Mouse (Mus musculus) heart, adult 2 months (tissue): Measurements from ENCODE around the gene Coq6. TPM values are rescaled to one million over a fixed set of nuclear protein-coding genes. Genes with fewer than 3 reads are reported as not detected.

Experiments
- DNase-seq, 2 experiments: peaks; one replicate each; pipeline ENCODE4 v3.0.0; 2021
- H3K27ac ChIP-seq: fragments of 200-600 bp; 2 replicates; pipeline ENCODE4 v1.8.1; 2022
- H3K27me3 ChIP-seq: fragments of 200-500 bp; 2 replicates; pipeline ENCODE4 v1.6.1; 2012; ENCODE audit warnings: mild to moderate bottlenecking, low read length, inconsistent platforms, mixed read lengths; ENCODE audit not compliant: control insufficient read depth, insufficient read depth
- H3K36me3 ChIP-seq: fragments of 200-500 bp; 2 replicates; pipeline ENCODE4 v1.6.1; 2012; ENCODE audit warnings: low read length, inconsistent platforms; ENCODE audit not compliant: control insufficient read depth, insufficient read depth
- H3K4me1 ChIP-seq: fragments of 200-500 bp; 2 replicates; pipeline ENCODE4 v1.6.1; 2011; ENCODE audit warnings: low read length; ENCODE audit not compliant: control insufficient read depth, insufficient read depth
- H3K4me3 ChIP-seq: fragments of 200-600 bp; 2 replicates; pipeline ENCODE4 v1.8.1; 2022
- H3K79me2 ChIP-seq: fragments of 200-500 bp; replicated peaks from 2 replicates; pipeline ENCODE4 v1.6.1; 2012; ENCODE audit warnings: mild to moderate bottlenecking, inconsistent platforms, low read length, moderate library complexity, mixed read lengths; ENCODE audit not compliant: control insufficient read depth, insufficient read depth
- H3K9ac ChIP-seq: fragments of 200-500 bp; 2 replicates; pipeline ENCODE4 v1.6.1; 2012; ENCODE audit warnings: low read depth, mild to moderate bottlenecking, control low read depth, inconsistent platforms, low read length, mixed read lengths
- CTCF ChIP-seq: fragments of 200-600 bp; IDR thresholded peaks from 2 replicates; pipeline ENCODE4 v1.8.1; 2022; ENCODE audit warnings: antibody characterized with exemption, mild to moderate bottlenecking, moderate library complexity
- EP300 ChIP-seq: fragments of 200-500 bp; IDR thresholded peaks from 2 replicates; pipeline ENCODE4 v1.6.1; 2011; ENCODE audit warnings: low read depth, low read length, control low read depth; ENCODE audit not compliant: insufficient read depth
- POLR2A ChIP-seq: fragments of 200-500 bp; IDR thresholded peaks from 2 replicates; pipeline ENCODE4 v1.6.1; 2011; ENCODE audit warnings: mild to moderate bottlenecking, low read depth, low read length, control low read depth; ENCODE audit not compliant: insufficient read depth
- WGBS: fragments of 180-500 bp; shearing (Covaris S2); methylation state at CpG from one replicate; pipeline ENCODE4 v1.1.7; 2018; 5-methylcytosine and 5-hydroxymethylcytosine counted together
- intact Hi-C: fragments of 180-260 bp; cut with DNase I; formaldehyde crosslinking; loops from one replicate; pipeline ENCODE4 v1.15.1; 2025
- long read RNA-seq: library from polyadenylated mRNA; stranded (forward); transcript quantifications from one replicate; pipeline ENCODE4 v2.0.0, GENCODE M21; 2021
- polyA plus RNA-seq: library from polyadenylated mRNA; depleted of rRNA; stranded (reverse); fragments of >200 nt; gene quantifications from 2 replicates; pipeline ENCODE4 v1.2.3, GENCODE M21; 2012; rRNA removed
- total RNA-seq, 2 experiments: library from RNA; stranded (reverse); gene quantifications; 2 replicates each; pipeline ENCODE4 v1.2.3; 2021

The Coq6 gene
- 100 to 1,000 TPM in 1 of 2 experiments, 10 to 100 TPM in 1; 91.8 to 102 TPM for total RNA-seq
- polyA plus RNA-seq: 104 and 119 TPM in 2 replicates
- long read RNA-seq, transcript Coq6-201 (12 exons, 1,602 nt): major isoform, 57 of 65 reads
- long read RNA-seq, partial matches to known transcripts: 5 of 65 reads
- long read RNA-seq, other reads (novel, unspliced or antisense): 1 of 65 reads

GRCm38 (mm10) chr12:84361555-84362489 is at the start of gene Coq6, which contains the start of gene Fam161b:
TSS of gene Coq6 (plus strand) at chr12:84361657.
TSS of gene Fam161b (minus strand) at chr12:84361833.
- H3K27ac ChIP-seq: peak within 1 kb of the TSS; percentile 86
- H3K79me2 ChIP-seq: 0 out of 2 replicates have a peak, but pooled peaks cover 3% of the 10 kb centered on the region
- DNase-seq: peak; percentile 90 to 95
- H3K4me1 ChIP-seq: peaks cover 3% of the 10 kb centered on the region; the same call in 1 of the 2 replicates
- peak within 1 kb of the TSS; percentile 79 for H3K9ac ChIP-seq
- under 1% methylated on average over 51 of the region's 51 CpGs for WGBS
- no peaks in the 10 kb centered on the region for H3K36me3 ChIP-seq
- intact Hi-C loops: loop anchor here (2.0 kb wide), 1 partner anchor 89 kb away; the partner anchor contains the start of genes Aldh6a1 and Lin52
- peak within 1 kb of the TSS; percentile 94 for H3K4me3 ChIP-seq
- TF ChIP-seq CTCF (no peak), EP300 (peak; percentile 37; the same call in 1 of the 2 replicates), POLR2A (peak; percentile 71)
- no peaks in the 10 kb centered on the region for H3K27me3 ChIP-seq

- Histone ChIP-seq H3K36me3 (peaks cover 9% of the 10 kb centered on the region), H3K27ac (peak overlapping the region; percentile 97), H3K9ac (peak overlapping the region; percentile 96), H3K4me3 (peak overlapping the region; percentile 85), H3K27me3 (no peaks in the 10 kb centered on the region), H3K79me2 (no peaks in the 10 kb centered on the region; the same call in 1 of the 2 replicates), H3K4me1 (peaks cover 3% of the 10 kb centered on the region; the same call in 1 of the 2 replicates)
- DNase-seq: no peak
- intact Hi-C loops: loop anchor here (1.0 kb wide), 1 partner anchor 31 kb away; the partner anchor contains the start of gene Ptgr2
- 7% methylated on average over 7 of the region's 7 CpGs for WGBS
- TF ChIP-seq CTCF: no peak
- no peak for TF ChIP-seq POLR2A
Measured at GRCm38 (mm10) chr12:84316006-84316405, 45.5 kb upstream of the Coq6 start.

- peaks cover 9% of the 10 kb centered on the region for H3K36me3 ChIP-seq
- TF ChIP-seq CTCF (no peak), EP300 (0 out of 2 replicates have a peak, but pooled peaks have one; percentile 32), POLR2A (peak; percentile 45; the same call in 1 of the 2 replicates)
- peaks cover 3% of the 10 kb centered on the region; the same call in 1 of the 2 replicates for H3K4me1 ChIP-seq
- peak within 1 kb of the TSS; percentile 85 for H3K4me3 ChIP-seq
- H3K27ac ChIP-seq: peak within 1 kb of the TSS; percentile 97
- WGBS: under 1% methylated on average over 70 of the region's 77 CpGs
- H3K9ac ChIP-seq: peak within 1 kb of the TSS; percentile 96
- peaks cover 2% of the 10 kb centered on the region for H3K79me2 ChIP-seq
- no peaks in the 10 kb centered on the region for H3K27me3 ChIP-seq
- intact Hi-C loops: loop anchor here (1.0 kb wide), 1 partner anchor 32 kb away; the partner anchor contains the start of gene Ptgr2
- peak; percentile 88 to 91 for DNase-seq
Measured at GRCm38 (mm10) chr12:84316721-84317621, 44.5 kb upstream of the Coq6 start, which contains the start of gene Zfp410. TSS of gene Zfp410 (plus strand) at chr12:84316852.

GRCm38 (mm10) chr12:84327111-84327512 is 34.3 kb upstream of the Coq6 start:
- Histone ChIP-seq H3K79me2 (peaks cover 4% of the 10 kb centered on the region), H3K27me3 (no peaks in the 10 kb centered on the region), H3K27ac (peak overlapping the region; percentile 59), H3K4me3 (no peak overlapping the region), H3K36me3 (peaks cover 20% of the 10 kb centered on the region), H3K4me1 (peaks cover 3% of the 10 kb centered on the region; the same call in 1 of the 2 replicates), H3K9ac (no peak overlapping the region)
- 5% methylated on average over 4 of the region's 4 CpGs for WGBS
- intact Hi-C loops: no loop called here
- TF ChIP-seq POLR2A (peak; percentile 29; the same call in 1 of the 2 replicates), CTCF (no peak), EP300 (peak; percentile 54; the same call in 1 of the 2 replicates)
- peak; percentile 35 to 52 for DNase-seq
